Mouse (Mus musculus): ENCODE data around the gene Tpbgl.

Gene Tpbgl

GRCm38 (mm10) chr7:99580247-99580646, 46.7 kb downstream of the Tpbgl start:
- DNase-seq (ENCODE audit: low spot score in 2 of 2), result no peak

- no peak for DNase-seq (ENCODE audit: low spot score in 2 of 2)
Measured at GRCm38 (mm10) chr7:99579491-99580190, 47.3 kb downstream of the Tpbgl start.

DNA sequence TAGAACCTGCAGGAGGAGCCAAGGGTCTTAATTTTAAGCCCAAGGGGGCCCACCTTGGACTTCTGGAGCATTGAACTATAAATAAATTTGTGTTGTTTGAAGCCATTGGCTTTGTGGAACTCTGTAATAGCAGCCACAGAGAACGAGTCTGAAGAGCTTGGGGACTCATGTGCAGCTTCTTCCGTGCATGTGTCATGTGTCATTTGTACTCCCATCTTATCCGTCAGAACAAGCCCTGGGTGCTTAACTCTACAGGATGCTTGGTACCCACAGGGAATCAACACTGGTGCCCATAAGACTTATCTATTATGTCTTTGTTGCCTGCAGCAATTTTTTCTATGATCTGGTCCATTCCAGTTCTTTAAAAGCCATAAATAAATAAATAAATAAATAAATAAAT, 48.7 kb downstream of the Tpbgl start:
- no peak for DNase-seq (ENCODE audit: low spot score in 2 of 2)
